Comparison of ENCODE assay signal across 17 mouse cellular contexts in genomic region chr2:84819861-84820260, GRCm38 (mm10). TPM values are rescaled to one million over a fixed set of nuclear protein-coding genes. Genes with fewer than 3 reads are reported as not detected.
DNase-seq lines count a peak whose midpoint lies in the region; ATAC-seq and TF ChIP-seq lines count a peak whose summit lies in the region.
"Had no signal": no experiment of that assay in that cellular context is flagged by ENCODE, and none has a peak within 500 bp of the region (broad histone marks: within the 10 kb centered on the region; RNA-seq: fewer than 3 reads in every experiment).

No protein-coding gene starts in this region.

- CTCF ChIA-PET in Patski (lab: Charles Lee): interaction anchor here (0.9 to 1.9 kb wide), 3 partner anchors 8 to 16 kb away, joined by 3 to 5 read pairs (median 4); no protein-coding TSS in a partner anchor

- H3K9ac ChIP-seq in heart, adult 2 months (ENCODE audit: low read depth, low read length): no peak overlapping the region
- no peak overlapping the region for H3K9ac ChIP-seq in heart, postnatal 0 days (replicated peaks; ENCODE audit: low read depth, low read length)
- H3K9ac ChIP-seq: embryonic facial prominence, embryonic 12.5 days; forebrain, embryonic 13.5 days; limb, embryonic 12.5 days; lung, embryonic 14.5 days had no signal

- 15% methylated on average over 3 of the region's 3 CpGs for WGBS in heart, adult 2 months
- WGBS in heart, postnatal 0 days: 21% methylated on average over 3 of the region's 3 CpGs

- no peak for TF ChIP-seq EP300 in heart, adult 2 months (IDR thresholded peaks at IDR 0.05; ENCODE audit: insufficient read depth, low read depth, low read length)
- no peak for TF ChIP-seq EP300 in heart, postnatal 0 days (IDR thresholded peaks at IDR 0.05; ENCODE audit: low read depth)

- no peaks in the 10 kb centered on the region for H3K79me2 ChIP-seq in heart, adult 2 months (replicated peaks; ENCODE audit: control insufficient read depth, insufficient read depth, low read length)

- peaks cover 3% of the 10 kb centered on the region; the same call in 1 of the 2 replicates for H3K4me1 ChIP-seq in heart, adult 2 months (ENCODE audit: control insufficient read depth, insufficient read depth, low read length)
- peaks cover 11% of the 10 kb centered on the region for H3K4me1 ChIP-seq in heart, postnatal 0 days (ENCODE audit: control insufficient read depth, insufficient read depth)
- H3K4me1 ChIP-seq: embryonic facial prominence, embryonic 12.5 days; forebrain, embryonic 13.5 days; limb, embryonic 12.5 days; midbrain, embryonic 10.5 days had no signal

- no peaks in the 10 kb centered on the region for H3K9me3 ChIP-seq in heart, postnatal 0 days (replicated peaks; ENCODE audit: control insufficient read depth, low read length)
- H3K9me3 ChIP-seq: embryonic facial prominence, embryonic 12.5 days; forebrain, embryonic 13.5 days; limb, embryonic 12.5 days; midbrain, embryonic 10.5 days had no signal

- peak in 1 of 2 experiments; percentile 52 for DNase-seq in heart, adult 2 months
- no peak for DNase-seq in heart, adult 11 months
- DNase-seq in 416B (ENCODE audit: low read depth) (peak; percentile 73), Patski (ENCODE audit: low read depth, low spot score) (no peak)
- peak; percentile 86 for DNase-seq in heart, postnatal 0 days (ENCODE audit: low spot score)
- no peak for DNase-seq in thymus, postnatal 25 days
- DNase-seq in kidney, adult 18-20 months: no peak
- DNase-seq: cerebellum, adult 9-11 months; lung, embryonic 14.5 days; thymus, postnatal 4 days had no signal

- intact Hi-C loops in heart, adult 2 months (cut with DNase I): no loop called here

- in situ Hi-C loops in Patski (cut with MboI; ENCODE audit: low pct_unique_long_range_greater_than_20kb): no loop called here

- H3K4me2 ChIP-seq in heart, postnatal 0 days (ENCODE audit: low read depth, low read length): no peak overlapping the region
- H3K4me2 ChIP-seq: embryonic facial prominence, embryonic 12.5 days; forebrain, embryonic 13.5 days; limb, embryonic 12.5 days; lung, embryonic 14.5 days had no signal

- no peak for TF ChIP-seq CTCF in heart, adult 2 months (IDR thresholded peaks at IDR 0.05)
- no peak for TF ChIP-seq CTCF in Patski (IDR thresholded peaks at IDR 0.05)
- TF ChIP-seq CTCF in heart, postnatal 0 days (IDR thresholded peaks at IDR 0.05; ENCODE audit: low read depth): no peak

- no peaks in the 10 kb centered on the region for H3K36me3 ChIP-seq in heart, adult 2 months (ENCODE audit: control insufficient read depth, insufficient read depth, low read length)
- no peaks in the 10 kb centered on the region for H3K36me3 ChIP-seq in heart, postnatal 0 days (replicated peaks; ENCODE audit: control insufficient read depth, insufficient read depth, low read length)
- H3K36me3 ChIP-seq: embryonic facial prominence, embryonic 12.5 days; limb, embryonic 12.5 days; midbrain, embryonic 10.5 days had no signal

- H3K27ac ChIP-seq in heart, adult 2 months: peak overlapping the region; percentile 87
- H3K27ac ChIP-seq in heart, postnatal 0 days (ENCODE audit: low read depth): peak overlapping the region; percentile 83
- H3K27ac ChIP-seq: embryonic facial prominence, embryonic 12.5 days; forebrain, embryonic 13.5 days; limb, embryonic 12.5 days; midbrain, embryonic 10.5 days had no signal

- no peak overlapping the region for H3K4me3 ChIP-seq in heart, adult 2 months
- H3K4me3 ChIP-seq in heart, postnatal 0 days (ENCODE audit: low read depth, low read length): no peak overlapping the region
- H3K4me3 ChIP-seq: embryonic facial prominence, embryonic 12.5 days; forebrain, embryonic 13.5 days; limb, embryonic 12.5 days; midbrain, embryonic 10.5 days had no signal

- POLR2A ChIA-PET in Patski (lab: Charles Lee): no interaction called here

- ATAC-seq in Patski: peak; percentile 82
- peak; percentile 87 for ATAC-seq in heart, postnatal 0 days (ENCODE audit: insufficient read depth, low read depth)
- ATAC-seq: forebrain, embryonic 13.5 days; intestine, postnatal 0 days had no signal

- no peaks in the 10 kb centered on the region for H3K27me3 ChIP-seq in heart, adult 2 months (ENCODE audit: control insufficient read depth, insufficient read depth, low read length)
- peaks cover 4% of the 10 kb centered on the region for H3K27me3 ChIP-seq in Patski
- no peaks in the 10 kb centered on the region for H3K27me3 ChIP-seq in heart, postnatal 0 days (ENCODE audit: control insufficient read depth, insufficient read depth, low read length)
- H3K27me3 ChIP-seq: embryonic facial prominence, embryonic 12.5 days had no signal

- no peak for TF ChIP-seq POLR2A in heart, adult 2 months (IDR thresholded peaks at IDR 0.05; ENCODE audit: insufficient read depth, low read depth, low read length)

RNA-seq across cellular contexts. Expression of gene Smtnl1, which starts 2.6 kb away (rescaled TPM):
- not detected for total RNA-seq in heart, adult 2 months (2021)
- not detected in 2 replicates for polyA plus RNA-seq in heart, adult 2 months (2012; rRNA removed)
- polyA plus RNA-seq in Patski (2021): not detected
- total RNA-seq in heart, postnatal 0 days (2014; rRNA removed; ENCODE audit: low replicate concordance): not detected in 2 replicates
- polyA plus RNA-seq in heart, postnatal 0 days (2015; fragmentation: Nextera tagmentation; extraction: Ambion mirVana): 0.07 and 0.12 TPM in 2 replicates
- polyA plus RNA-seq: brain, embryonic 14.5 days; hindbrain, embryonic 11.5 days; midbrain, embryonic 10.5 days had no signal

RNA-seq across cellular contexts. Expression of gene Timm10, which starts 6.9 kb away (rescaled TPM):
- total RNA-seq in heart, adult 2 months (2021): 100 to 1,000 TPM; 106 to 129 TPM
- 123 and 136 TPM in 2 replicates for polyA plus RNA-seq in heart, adult 2 months (2012; rRNA removed)
- 56.5 TPM for polyA plus RNA-seq in Patski (2021)
- total RNA-seq in heart, postnatal 0 days (2014; rRNA removed; ENCODE audit: low replicate concordance): 117 and 140 TPM in 2 replicates
- polyA plus RNA-seq in heart, postnatal 0 days (2015; fragmentation: Nextera tagmentation; extraction: Ambion mirVana): 129 and 133 TPM in 2 replicates

RNA-seq across cellular contexts. Expression of gene Slc43a1, which starts 18.8 kb away (rescaled TPM):
- total RNA-seq in heart, adult 2 months (2021): 1 to 10 TPM; 2.1 to 2.3 TPM
- polyA plus RNA-seq in heart, adult 2 months (2012; rRNA removed): 3.7 and 6.7 TPM in 2 replicates
- polyA plus RNA-seq in Patski (2021): 0.22 TPM
- total RNA-seq in heart, postnatal 0 days (2014; rRNA removed; ENCODE audit: low replicate concordance): 3.9 and 14.1 TPM in 2 replicates
- 2.8 and 2.9 TPM in 2 replicates for polyA plus RNA-seq in heart, postnatal 0 days (2015; fragmentation: Nextera tagmentation; extraction: Ambion mirVana)

RNA-seq across cellular contexts. Expression of gene Ube2l6, which starts 21.2 kb away (rescaled TPM):
- total RNA-seq in heart, adult 2 months (2021): 100 to 1,000 TPM in 1 of 2 experiments, 10 to 100 TPM in 1; 26.5 to 109 TPM
- polyA plus RNA-seq in heart, adult 2 months (2012; rRNA removed): 42.0 and 131 TPM in 2 replicates
- 4.7 TPM for polyA plus RNA-seq in Patski (2021)
- 40.0 and 47.0 TPM in 2 replicates for total RNA-seq in heart, postnatal 0 days (2014; rRNA removed; ENCODE audit: low replicate concordance)
- 29.8 and 36.9 TPM in 2 replicates for polyA plus RNA-seq in heart, postnatal 0 days (2015; fragmentation: Nextera tagmentation; extraction: Ambion mirVana)

RNA-seq across cellular contexts. Expression of gene Serping1, which starts 44.6 kb away (rescaled TPM):
- 10 to 100 TPM; 79.7 to 81.5 TPM for total RNA-seq in heart, adult 2 months (2021)
- polyA plus RNA-seq in heart, adult 2 months (2012; rRNA removed): 268 and 301 TPM in 2 replicates
- 0.14 TPM for polyA plus RNA-seq in Patski (2021)
- total RNA-seq in heart, postnatal 0 days (2014; rRNA removed; ENCODE audit: low replicate concordance): 26.3 and 31.2 TPM in 2 replicates
- polyA plus RNA-seq in heart, postnatal 0 days (2015; fragmentation: Nextera tagmentation; extraction: Ambion mirVana): 37.1 and 38.8 TPM in 2 replicates

Comparison
In these comparisons a context has a peak if more than half of its experiments do, and no peak if none do; other contexts are left out.
1. DNase-seq: peak in 416B (single experiment) and heart, postnatal 0 days (single experiment); none in heart, adult 11 months (single experiment), Patski (single experiment), thymus, postnatal 25 days (single experiment) and kidney, adult 18-20 months (single experiment).